Mouse (Mus musculus) G1E (cell line): ENCODE results near the gene Sdsl. TPM values are rescaled to one million over a fixed set of nuclear protein-coding genes. Genes with fewer than 3 reads are reported as not detected.
A peak's percentile ranks its signal among the peaks of the same experiment; 100 is the strongest.

Experiments used
- ATAC-seq: 2 replicates; pipeline ENCODE4 v1.8.0; 2016; ENCODE audit warnings: mild to moderate bottlenecking; ENCODE audit not compliant: insufficient number of reproducible peaks, poor library complexity, low FRiP score, severe bottlenecking; ENCODE audit errors: extremely low read depth
- DNase-seq: peaks from one replicate; pipeline ENCODE4 v3.0.0; 2012; ENCODE audit warnings: low spot score
- H3K27me3 ChIP-seq: 2 replicates; pipeline ENCODE4 v1.6.1; 2012; ENCODE audit warnings: mild to moderate bottlenecking, low read length, inconsistent platforms; ENCODE audit not compliant: insufficient read depth
- H3K36me3 ChIP-seq: replicated peaks from 2 replicates; pipeline ENCODE3; 2012; ENCODE audit warnings: mild to moderate bottlenecking, inconsistent platforms
- H3K4me1 ChIP-seq: 2 replicates; pipeline ENCODE4 v1.6.1; 2012; ENCODE audit warnings: low read depth, low read length, inconsistent platforms, mixed read lengths; ENCODE audit not compliant: insufficient read depth
- H3K4me3 ChIP-seq: 2 replicates; pipeline ENCODE4 v1.5.1; 2012; ENCODE audit warnings: low read depth, mild to moderate bottlenecking, inconsistent platforms, low read length, moderate library complexity, mixed read lengths
- H3K9me3 ChIP-seq: replicated peaks from 2 replicates; pipeline ENCODE4 v1.6.1; 2012; ENCODE audit warnings: inconsistent platforms
- CTCF ChIP-seq: IDR thresholded peaks from 2 replicates; pipeline ENCODE4 v1.5.1; 2012; ENCODE audit warnings: low read depth, low read length, inconsistent platforms, mixed read lengths
- GATA1 ChIP-seq: IDR thresholded peaks from 2 replicates; pipeline ENCODE4 v1.6.1; 2012; ENCODE audit warnings: borderline replicate concordance, low read length, inconsistent platforms, mixed read lengths
- GATA2 ChIP-seq: IDR thresholded peaks from 2 replicates; pipeline ENCODE4 v1.6.1; 2012; ENCODE audit warnings: low read depth, low read length, inconsistent platforms, borderline replicate concordance
- POLR2AphosphoS5 ChIP-seq: IDR thresholded peaks from 2 replicates; pipeline ENCODE4 v1.6.1; 2012; ENCODE audit warnings: low read depth, low read length, inconsistent platforms; ENCODE audit not compliant: insufficient replicate concordance
- TAL1 ChIP-seq: conservative IDR thresholded peaks from 2 replicates; pipeline ENCODE4 v1.6.1; 2012; ENCODE audit warnings: low read depth, low read length, inconsistent platforms, mixed read lengths
- polyA plus RNA-seq: library from polyadenylated mRNA; stranded (reverse); fragments of >175 nt; gene quantifications from 2 replicates; pipeline ENCODE4 v1.2.3, GENCODE M21; 2012
- total RNA-seq, 2 experiments: library from RNA; stranded (forward) in 1 of 2; stranded (reverse) in 1 of 2; fragments of 200-1000 nt in 1 of 2; fragments of >200 nt in 1 of 2; fragmentation: Nextera tagmentation in 1 of 2; gene quantifications; 2 replicates each; pipeline ENCODE4 v1.2.3; 2014 to 2017

Gene Sdsl
- total RNA-seq (2014; fragmentation: Nextera tagmentation): not detected in 2 replicates
- 0.70 and 1.6 TPM in 2 replicates for total RNA-seq (2017)
- 0.98 and 1.1 TPM in 2 replicates for polyA plus RNA-seq

- Histone ChIP-seq H3K4me1 (no peaks in the 10 kb centered on the region), H3K36me3 (no peaks in the 10 kb centered on the region), H3K27me3 (peaks cover 31% of the 10 kb centered on the region), H3K9me3 (no peaks in the 10 kb centered on the region), H3K4me3 (no peak within 1 kb of the TSS)
- DNase-seq (no peak), ATAC-seq (no peak)
- no peak for TF ChIP-seq CTCF
- no peak for TF ChIP-seq GATA1
These were observed at the start of gene Sdsl for GRCm38 (mm10) chr5:120472770-120473169. Gene Sdsl (minus strand): TSS chr5:120472810.

GRCm38 (mm10) chr5:120517552-120517951, 44.9 kb upstream of the Sdsl start:
- ATAC-seq: 0 out of 2 replicates have a peak, but pooled peaks have one; percentile 36
- H3K27me3 ChIP-seq: no peaks in the 10 kb centered on the region; the same call in 1 of the 2 replicates
- no peak for TF ChIP-seq POLR2AphosphoS5
- TF ChIP-seq GATA2: no peak
- no peak for TF ChIP-seq TAL1
- H3K36me3 ChIP-seq: peaks cover 52% of the 10 kb centered on the region
- H3K4me1 ChIP-seq: peaks cover 50% of the 10 kb centered on the region
- no peak for DNase-seq
- no peak overlapping the region for H3K4me3 ChIP-seq
- no peaks in the 10 kb centered on the region for H3K9me3 ChIP-seq

- Histone ChIP-seq H3K27me3 (no peaks in the 10 kb centered on the region; the same call in 1 of the 2 replicates), H3K9me3 (no peaks in the 10 kb centered on the region), H3K4me1 (peaks cover 59% of the 10 kb centered on the region), H3K36me3 (peaks cover 40% of the 10 kb centered on the region), H3K4me3 (peak overlapping the region; percentile 13; the same call in 1 of the 2 replicates)
- ATAC-seq (peak; percentile 69), DNase-seq (no peak)
- TF ChIP-seq GATA1: no peak
- no peak for TF ChIP-seq CTCF
- TF ChIP-seq TAL1: no peak
- no peak for TF ChIP-seq POLR2AphosphoS5
- TF ChIP-seq GATA2: no peak
These were observed 43.8 kb upstream of the Sdsl start for GRCm38 (mm10) chr5:120516221-120516984.

- no peak for ATAC-seq
- no peaks in the 10 kb centered on the region for H3K9me3 ChIP-seq
- no peak overlapping the region for H3K4me3 ChIP-seq
- no peak for TF ChIP-seq GATA2
- no peak for TF ChIP-seq POLR2AphosphoS5
- no peak for TF ChIP-seq TAL1
- no peak for TF ChIP-seq GATA1
- TF ChIP-seq CTCF: no peak
- H3K27me3 ChIP-seq: no peaks in the 10 kb centered on the region; the same call in 1 of the 2 replicates
- peaks cover 32% of the 10 kb centered on the region for H3K36me3 ChIP-seq
- DNase-seq: no peak
- peaks cover 65% of the 10 kb centered on the region for H3K4me1 ChIP-seq
These were observed 42.8 kb upstream of the Sdsl start for GRCm38 (mm10) chr5:120515451-120515850.

GRCm38 (mm10) chr5:120514754-120515153, 42.1 kb upstream of the Sdsl start:
- ATAC-seq (no peak), DNase-seq (no peak)
- Histone ChIP-seq H3K27me3 (no peaks in the 10 kb centered on the region; the same call in 1 of the 2 replicates), H3K4me1 (peaks cover 67% of the 10 kb centered on the region), H3K4me3 (no peak overlapping the region), H3K36me3 (peaks cover 27% of the 10 kb centered on the region), H3K9me3 (no peaks in the 10 kb centered on the region)
- TF ChIP-seq GATA2 (no peak), TAL1 (no peak), POLR2AphosphoS5 (no peak), CTCF (no peak), GATA1 (no peak)

GRCm38 (mm10) chr5:120514031-120514677, 41.5 kb upstream of the Sdsl start:
- ATAC-seq: no peak
- peaks cover 67% of the 10 kb centered on the region for H3K4me1 ChIP-seq

More at GRCm38 (mm10) chr5:120514031-120514677, 41.5 kb upstream of the Sdsl start:
- TF ChIP-seq CTCF (no peak), GATA2 (no peak), GATA1 (no peak), TAL1 (no peak), POLR2AphosphoS5 (no peak)
- Histone ChIP-seq H3K36me3 (peaks cover 23% of the 10 kb centered on the region), H3K4me3 (no peak overlapping the region), H3K27me3 (peaks cover 4% of the 10 kb centered on the region), H3K9me3 (peaks cover 3% of the 10 kb centered on the region)
- DNase-seq: no peak
